27 mouse cellular contexts compared by ENCODE assay signal in genomic region chr2:122126765-122127347, GRCm38 (mm10). TPM values are rescaled to one million over a fixed set of nuclear protein-coding genes. Genes with fewer than 3 reads are reported as not detected.
DNase-seq lines count a peak whose midpoint lies in the region; ATAC-seq and TF ChIP-seq lines count a peak whose summit lies in the region.
"Had no signal": no experiment of that assay in that cellular context is flagged by ENCODE, and none has a peak within 500 bp of the region (broad histone marks: within the 10 kb centered on the region; RNA-seq: fewer than 3 reads in every experiment).

No protein-coding gene starts in this region.

- TF ChIP-seq CTCF in ES-Bruce4 (IDR thresholded peaks at IDR 0.05; ENCODE audit: low read depth, low read length), result no peak

- H3K4me2 ChIP-seq in hindbrain, embryonic 11.5 days (replicated peaks; ENCODE audit: low read depth, low read length), result no peak overlapping the region
- H3K4me2 ChIP-seq in midbrain, embryonic 15.5 days, result no peak overlapping the region
- H3K4me2 ChIP-seq: embryonic facial prominence, embryonic 12.5 days; heart, embryonic 11.5 days; hindbrain, embryonic 15.5 days had no signal

- H3K9me3 ChIP-seq in ES-Bruce4 (replicated peaks; ENCODE audit: control insufficient read depth, insufficient read depth, low read length, poor library complexity, severe bottlenecking), result no peaks in the 10 kb centered on the region
- no peaks in the 10 kb centered on the region for H3K9me3 ChIP-seq in hindbrain, embryonic 11.5 days (ENCODE audit: control insufficient read depth, low read length)
- H3K9me3 ChIP-seq in midbrain, embryonic 15.5 days, result no peaks in the 10 kb centered on the region
- H3K9me3 ChIP-seq: embryonic facial prominence, embryonic 12.5 days; hindbrain, embryonic 15.5 days; limb, embryonic 10.5 days had no signal

- no peaks in the 10 kb centered on the region for H3K36me3 ChIP-seq in ES-Bruce4 (ENCODE audit: control insufficient read depth, insufficient read depth, low read length, poor library complexity, severe bottlenecking)
- H3K36me3 ChIP-seq in hindbrain, embryonic 11.5 days (ENCODE audit: control insufficient read depth, insufficient read depth, low read length), result no peaks in the 10 kb centered on the region
- H3K36me3 ChIP-seq in midbrain, embryonic 15.5 days (replicated peaks), result no peaks in the 10 kb centered on the region
- H3K36me3 ChIP-seq: embryonic facial prominence, embryonic 12.5 days; hindbrain, embryonic 15.5 days; limb, embryonic 10.5 days had no signal

- no peak for TF ChIP-seq POLR2A in ES-Bruce4 (IDR thresholded peaks at IDR 0.05; ENCODE audit: insufficient read depth, low read length)

- H3K27ac ChIP-seq in ES-Bruce4 (ENCODE audit: insufficient read depth, low read length), result peak overlapping the region; percentile 65
- no peak overlapping the region for H3K27ac ChIP-seq in hindbrain, embryonic 11.5 days (ENCODE audit: low read depth, low read length)
- H3K27ac ChIP-seq in midbrain, embryonic 15.5 days, result no peak overlapping the region
- H3K27ac ChIP-seq: embryonic facial prominence, embryonic 12.5 days; hindbrain, embryonic 15.5 days; left cerebral cortex, adult 2 months; limb, embryonic 10.5 days; stomach, postnatal 0 days had no signal

- no peak overlapping the region for H3K4me3 ChIP-seq in ES-Bruce4 (ENCODE audit: low read depth, low read length)
- no peak overlapping the region for H3K4me3 ChIP-seq in hindbrain, embryonic 11.5 days (ENCODE audit: low read depth, low read length)
- H3K4me3 ChIP-seq in midbrain, embryonic 15.5 days, result no peak overlapping the region
- H3K4me3 ChIP-seq: embryonic facial prominence, embryonic 12.5 days; erythroblast, embryonic 14.5 days; hindbrain, embryonic 15.5 days; left cerebral cortex, adult 2 months; limb, embryonic 10.5 days had no signal

- TF ChIP-seq EP300 in ES-Bruce4 (IDR thresholded peaks at IDR 0.05; ENCODE audit: insufficient read depth, low read depth, low read length), result no peak

- no peaks in the 10 kb centered on the region for H3K27me3 ChIP-seq in ES-Bruce4 (ENCODE audit: control insufficient read depth, insufficient read depth, low read length, poor library complexity, severe bottlenecking)
- H3K27me3 ChIP-seq in hindbrain, embryonic 11.5 days (ENCODE audit: control insufficient read depth, insufficient read depth, low read length), result no peaks in the 10 kb centered on the region
- no peaks in the 10 kb centered on the region for H3K27me3 ChIP-seq in midbrain, embryonic 15.5 days (replicated peaks)
- H3K27me3 ChIP-seq: embryonic facial prominence, embryonic 12.5 days; hindbrain, embryonic 15.5 days had no signal

- DNase-seq in kidney, adult 9 months, result peak; percentile 21
- DNase-seq in kidney, postnatal 25 days, result no peak
- DNase-seq in brain, adult 2 months (ENCODE audit: low read depth, low spot score), result peak; percentile 8
- DNase-seq in thymus, postnatal 14 days, result peak; percentile 46
- no peak for DNase-seq in hindbrain, embryonic 11.5 days (ENCODE audit: low spot score)
- DNase-seq in cerebellum, adult 11-12 months, result no peak
- DNase-seq: adrenal gland, postnatal 14 days; cerebellum, adult 18-20 months; gastrocnemius, postnatal 36 days; kidney, adult 11 months; kidney, postnatal 10 days; layer of hippocampus, adult 9-11 months; lung, adult 18-20 months had no signal

- ATAC-seq in hindbrain, embryonic 11.5 days (ENCODE audit: low FRiP score), result no peak
- ATAC-seq in midbrain, embryonic 15.5 days (replicated peaks), result no peak
- ATAC-seq: forebrain, embryonic 14.5 days had no signal

- H3K4me1 ChIP-seq in ES-Bruce4 (ENCODE audit: control insufficient read depth, insufficient read depth, low read length), result peaks cover 10% of the 10 kb centered on the region
- no peaks in the 10 kb centered on the region for H3K4me1 ChIP-seq in hindbrain, embryonic 11.5 days (replicated peaks; ENCODE audit: control insufficient read depth, insufficient read depth, low read length)
- no peaks in the 10 kb centered on the region for H3K4me1 ChIP-seq in midbrain, embryonic 15.5 days
- H3K4me1 ChIP-seq: embryonic facial prominence, embryonic 12.5 days; hindbrain, embryonic 15.5 days; limb, embryonic 10.5 days had no signal

- 36% methylated on average over 5 of the region's 5 CpGs for WGBS in hindbrain, embryonic 11.5 days
- 50% methylated on average over 5 of the region's 5 CpGs for WGBS in midbrain, embryonic 15.5 days

- H3K9ac ChIP-seq in ES-Bruce4 (ENCODE audit: low read depth, poor library complexity, severe bottlenecking), result 0 out of 2 replicates have a peak overlapping the region, but pooled peaks have one; percentile 13
- no peak overlapping the region for H3K9ac ChIP-seq in hindbrain, embryonic 11.5 days (ENCODE audit: low read depth, low read length)
- no peak overlapping the region for H3K9ac ChIP-seq in midbrain, embryonic 15.5 days
- H3K9ac ChIP-seq: embryonic facial prominence, embryonic 12.5 days; hindbrain, embryonic 15.5 days had no signal

RNA-seq across cellular contexts. Expression of gene Spg11, which starts 8.7 kb away (rescaled TPM):
- polyA plus RNA-seq in ES-Bruce4 (2011; ENCODE audit: insufficient read depth, insufficient read length, low read depth, missing spikeins), result 31.5 and 33.3 TPM in 2 replicates
- 11.4 and 11.8 TPM in 2 replicates for polyA plus RNA-seq in hindbrain, embryonic 11.5 days (2014; fragmentation: Nextera tagmentation; extraction: Ambion mirVana)
- polyA plus RNA-seq in midbrain, embryonic 15.5 days (2015; fragmentation: Nextera tagmentation; extraction: Ambion mirVana), result 8.2 and 8.3 TPM in 2 replicates

RNA-seq across cellular contexts. Expression of gene B2m, which starts 20.6 kb away (rescaled TPM):
- polyA plus RNA-seq in ES-Bruce4 (2011; ENCODE audit: insufficient read depth, insufficient read length, low read depth, missing spikeins), result 116 and 119 TPM in 2 replicates
- 134 and 151 TPM in 2 replicates for polyA plus RNA-seq in hindbrain, embryonic 11.5 days (2014; fragmentation: Nextera tagmentation; extraction: Ambion mirVana)
- polyA plus RNA-seq in midbrain, embryonic 15.5 days (2015; fragmentation: Nextera tagmentation; extraction: Ambion mirVana), result 85.7 and 94.6 TPM in 2 replicates

RNA-seq across cellular contexts. Expression of gene Trim69, which starts 33.6 kb away (rescaled TPM):
- polyA plus RNA-seq in ES-Bruce4 (2011; ENCODE audit: insufficient read depth, insufficient read length, low read depth, missing spikeins), result 0.43 TPM in 1 of 2 replicates, not detected in the other
- not detected in 2 replicates for polyA plus RNA-seq in hindbrain, embryonic 11.5 days (2014; fragmentation: Nextera tagmentation; extraction: Ambion mirVana)
- polyA plus RNA-seq in midbrain, embryonic 15.5 days (2015; fragmentation: Nextera tagmentation; extraction: Ambion mirVana), result not detected in 2 replicates
- polyA plus RNA-seq: cortical plate, adult 2 months; embryonic facial prominence, embryonic 12.5 days; erythroblast, embryonic 14.5 days; forebrain, embryonic 14.5 days; hindbrain, embryonic 15.5 days; midbrain, postnatal 0 days; stomach, postnatal 0 days had no signal

RNA-seq across cellular contexts. Expression of gene Patl2, which starts 59.1 kb away (rescaled TPM):
- polyA plus RNA-seq in ES-Bruce4 (2011; ENCODE audit: insufficient read depth, insufficient read length, low read depth, missing spikeins), result 2.5 and 3.1 TPM in 2 replicates
- polyA plus RNA-seq in hindbrain, embryonic 11.5 days (2014; fragmentation: Nextera tagmentation; extraction: Ambion mirVana), result 0.09 TPM in 1 of 2 replicates, not detected in the other
- not detected in 2 replicates for polyA plus RNA-seq in midbrain, embryonic 15.5 days (2015; fragmentation: Nextera tagmentation; extraction: Ambion mirVana)
- polyA plus RNA-seq: C2C12; embryonic facial prominence, embryonic 12.5 days; erythroblast, embryonic 14.5 days; forebrain, embryonic 14.5 days; heart, embryonic 11.5 days; hindbrain, embryonic 15.5 days; limb, embryonic 10.5 days; liver, adult 2 months; stomach, postnatal 0 days had no signal

RNA-seq across cellular contexts. Expression of gene Terb2, which starts 59.2 kb away (rescaled TPM):
- 0.43 and 0.60 TPM in 2 replicates for polyA plus RNA-seq in ES-Bruce4 (2011; ENCODE audit: insufficient read depth, insufficient read length, low read depth, missing spikeins)
- not detected in 2 replicates for polyA plus RNA-seq in hindbrain, embryonic 11.5 days (2014; fragmentation: Nextera tagmentation; extraction: Ambion mirVana)
- not detected in 2 replicates for polyA plus RNA-seq in midbrain, embryonic 15.5 days (2015; fragmentation: Nextera tagmentation; extraction: Ambion mirVana)
- polyA plus RNA-seq: C2C12; cortical plate, adult 2 months; embryonic facial prominence, embryonic 12.5 days; erythroblast, embryonic 14.5 days; forebrain, embryonic 14.5 days; heart, embryonic 11.5 days; limb, embryonic 10.5 days; liver, adult 2 months; midbrain, postnatal 0 days; stomach, postnatal 0 days had no signal

Comparison
In these comparisons a context has a peak if more than half of its experiments do, and no peak if none do; other contexts are left out.
1. DNase-seq: peak in kidney, adult 9 months (single experiment), brain, adult 2 months (single experiment) and thymus, postnatal 14 days (single experiment); none in kidney, postnatal 25 days (0 of 2), hindbrain, embryonic 11.5 days (single experiment) and cerebellum, adult 11-12 months (single experiment).